Mouse (Mus musculus): ENCODE data around the gene Ctla4. TPM values are rescaled to one million over a fixed set of nuclear protein-coding genes. Genes with fewer than 3 reads are reported as not detected.

The Ctla4 gene
- total RNA-seq, 1 experiment from 2014 or later: 4.5 TPM

DNA sequence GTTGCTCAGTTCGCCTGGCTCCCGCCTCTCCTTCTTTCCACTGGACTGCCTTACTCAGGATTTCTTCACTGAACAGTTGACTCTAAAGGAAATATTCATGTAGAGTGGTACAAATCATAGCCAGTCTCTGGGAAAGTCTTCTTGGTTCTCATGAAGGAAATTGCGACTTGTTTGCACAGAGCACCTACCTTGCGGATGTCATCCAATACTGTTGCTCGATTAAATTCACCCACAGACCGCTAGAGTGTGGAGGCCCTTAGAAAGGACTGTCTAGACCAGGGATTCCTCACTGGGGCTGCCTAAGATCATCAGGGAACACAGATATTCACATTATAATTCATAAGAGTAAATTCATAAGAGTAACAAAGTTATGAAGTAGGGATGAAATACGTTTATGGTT lies 66.9 kb downstream of the Ctla4 start:
- ATAC-seq (ENCODE audit: extremely low read depth, insufficient number of reproducible peaks, low FRiP score, poor library complexity, severe bottlenecking): no peak

- peak; percentile 61; the same call in 1 of the 2 replicates for ATAC-seq (ENCODE audit: extremely low read depth, insufficient number of reproducible peaks, low FRiP score, poor library complexity, severe bottlenecking)
These were observed 68.0 kb downstream of the Ctla4 start for GRCm38 (mm10) chr1:60954759-60955158.

GRCm38 (mm10) chr1:60955186-60955585 lies 68.4 kb downstream of the Ctla4 start:
- no peak for ATAC-seq (ENCODE audit: extremely low read depth, insufficient number of reproducible peaks, low FRiP score, poor library complexity, severe bottlenecking)

DNA sequence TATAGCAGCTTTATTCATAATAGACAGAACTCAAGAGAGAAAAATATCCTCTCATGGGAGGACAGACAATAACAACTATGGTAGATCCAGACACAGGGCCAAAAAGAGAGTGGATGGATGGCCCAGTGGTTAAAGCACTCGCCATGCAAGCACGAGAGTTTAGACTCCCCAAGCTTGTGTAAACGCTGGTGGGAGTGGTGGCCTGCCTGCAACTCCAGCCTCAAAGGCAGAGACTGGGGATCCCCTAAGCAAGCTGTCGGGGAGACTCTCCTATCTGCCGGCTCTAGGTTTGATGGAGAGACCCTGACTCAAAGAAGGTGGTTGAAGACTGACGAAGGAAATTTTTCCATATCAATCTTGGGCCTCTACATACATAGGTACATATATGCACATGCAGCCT lies 69.4 kb downstream of the Ctla4 start:
- no peak for ATAC-seq (ENCODE audit: extremely low read depth, insufficient number of reproducible peaks, low FRiP score, poor library complexity, severe bottlenecking)

DNA sequence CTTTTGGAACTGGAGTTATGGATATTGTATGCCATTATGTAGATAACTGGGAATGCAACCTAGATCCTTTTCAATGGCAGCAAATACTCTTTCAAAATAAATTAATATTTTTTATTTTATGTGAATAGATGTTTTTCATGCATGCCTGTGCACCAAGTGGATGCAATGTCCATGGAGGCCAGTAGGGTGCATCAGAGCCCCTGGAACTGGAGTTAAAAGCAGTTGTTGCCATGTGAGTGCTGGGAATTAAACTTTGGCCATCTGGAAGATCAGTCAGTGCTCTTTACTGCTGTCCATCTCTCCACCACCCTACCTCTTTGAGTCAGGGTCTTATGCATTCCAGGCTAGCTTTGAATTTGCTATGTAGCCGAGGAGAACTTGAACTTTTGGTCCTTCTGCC lies 71.5 kb downstream of the Ctla4 start:
- ATAC-seq (ENCODE audit: extremely low read depth, insufficient number of reproducible peaks, low FRiP score, poor library complexity, severe bottlenecking): no peak

- no peak for ATAC-seq (ENCODE audit: extremely low read depth, insufficient number of reproducible peaks, low FRiP score, poor library complexity, severe bottlenecking)
These were observed 72.4 kb downstream of the Ctla4 start for GRCm38 (mm10) chr1:60959246-60959645.

DNA sequence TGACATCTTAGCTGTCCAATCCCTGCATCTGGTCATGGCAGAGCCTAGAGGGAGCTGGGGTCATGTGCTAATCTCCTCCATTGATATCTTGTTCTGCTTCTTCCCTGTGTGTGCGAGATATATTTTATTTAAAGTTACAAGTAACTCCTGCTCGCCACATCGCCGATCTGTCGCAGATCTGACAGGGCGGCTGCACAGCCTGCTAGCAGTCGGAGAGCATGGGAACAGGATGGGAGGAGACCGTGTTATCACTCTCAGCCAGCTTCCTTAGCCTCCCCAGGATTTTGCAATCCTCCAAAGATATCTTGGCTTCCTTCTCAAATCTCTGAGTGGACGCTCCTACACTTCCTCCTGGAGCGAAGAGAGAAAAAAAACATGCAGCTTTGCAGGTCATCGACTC lies 73.7 kb downstream of the Ctla4 start:
- no peak for ATAC-seq (ENCODE audit: extremely low read depth, insufficient number of reproducible peaks, low FRiP score, poor library complexity, severe bottlenecking)

DNA sequence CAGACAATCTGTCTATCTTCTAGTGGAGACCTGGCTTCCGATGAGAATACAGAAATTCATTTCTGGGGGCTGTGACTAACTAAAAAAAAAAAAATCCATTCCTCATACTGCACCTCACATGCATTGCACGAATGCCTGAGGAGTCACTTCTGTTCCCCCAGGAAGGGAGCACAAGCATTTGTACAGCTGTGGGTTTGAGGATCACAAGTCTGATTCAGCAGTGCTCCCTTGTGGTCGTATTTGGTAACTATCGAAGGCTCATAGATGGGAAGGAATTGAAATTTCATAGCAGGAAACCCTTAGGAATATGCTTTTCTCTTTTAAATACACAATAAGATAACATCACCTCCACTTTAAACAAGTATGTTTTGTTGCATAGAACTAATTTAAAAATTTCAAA lies 74.3 kb downstream of the Ctla4 start:
- ATAC-seq (ENCODE audit: extremely low read depth, insufficient number of reproducible peaks, low FRiP score, poor library complexity, severe bottlenecking): peak; percentile 26; the same call in 1 of the 2 replicates

- ATAC-seq (ENCODE audit: extremely low read depth, insufficient number of reproducible peaks, low FRiP score, poor library complexity, severe bottlenecking): no peak
These were observed 75.3 kb downstream of the Ctla4 start for GRCm38 (mm10) chr1:60962095-60962494.

Other genes starting within 250 kb of the Ctla4 start
- 13.5 and 15.8 TPM in 2 replicates for gene Cd28, start 170.2 kb upstream of the Ctla4 start, total RNA-seq (2017)
- gene Icos, start 90.9 kb downstream of the Ctla4 start, total RNA-seq (2017): 1.6 and 2.9 TPM in 2 replicates